Mouse (Mus musculus) megakaryocyte, adult 5-6 weeks (primary cell): ENCODE measurements around the gene Med17. TPM values are rescaled to one million over a fixed set of nuclear protein-coding genes. Genes with fewer than 3 reads are reported as not detected.
"Not testable (repeated sequence)": the region's sequence is repeated elsewhere in the genome, so short reads cannot be mapped to it uniquely, and the experiment has no call there.

Experiments used
- ATAC-seq: 2 replicates; pipeline ENCODE4 v1.8.0; 2016; ENCODE audit warnings: mild to moderate bottlenecking, inconsistent platforms; ENCODE audit not compliant: poor library complexity, severe bottlenecking
- total RNA-seq, 2 experiments: library from RNA; stranded (forward) in 1 of 2; stranded (reverse) in 1 of 2; fragments of 153-499, 151-499 nt in 1 of 2; fragments of 221-1000, 200-1000 nt in 1 of 2; gene quantifications; 2 replicates each; pipeline versions ENCODE4 v1.2.3 to v1.2.4; 2015 to 2017

The Med17 gene
- total RNA-seq (2015) (32.1 and 34.7 TPM in 2 replicates), total RNA-seq (2017) (30.4 and 32.8 TPM in 2 replicates)

- peak; percentile 97 for ATAC-seq
These were observed at the start of gene Med17 for GRCm38 (mm10) chr9:15279649-15280490. Gene Med17, minus strand, starts transcription at chr9:15279931.

GRCm38 (mm10) chr9:15318170-15318742 lies 38.5 kb upstream of the Med17 start:
- ATAC-seq, result no peak

- no peak for ATAC-seq
These were observed 37.8 kb upstream of the Med17 start for GRCm38 (mm10) chr9:15317223-15318169.

GRCm38 (mm10) chr9:15316296-15316695 lies 36.6 kb upstream of the Med17 start:
- not testable (repeated sequence) for ATAC-seq

GRCm38 (mm10) chr9:15314619-15315018 lies 34.9 kb upstream of the Med17 start:
- no peak for ATAC-seq

GRCm38 (mm10) chr9:15313633-15314032 lies 33.9 kb upstream of the Med17 start:
- no peak for ATAC-seq

- no peak for ATAC-seq
These were observed 32.5 kb upstream of the Med17 start for GRCm38 (mm10) chr9:15312054-15312735.

GRCm38 (mm10) chr9:15310179-15310578 lies 30.4 kb upstream of the Med17 start:
- no peak for ATAC-seq

GRCm38 (mm10) chr9:15309425-15309824 lies 29.7 kb upstream of the Med17 start:
- no peak for ATAC-seq

GRCm38 (mm10) chr9:15308254-15308653 lies 28.5 kb upstream of the Med17 start:
- no peak for ATAC-seq

GRCm38 (mm10) chr9:15307257-15307656 lies 27.5 kb upstream of the Med17 start:
- ATAC-seq, result no peak

GRCm38 (mm10) chr9:15306398-15307119 lies 26.8 kb upstream of the Med17 start, which contains the start of gene 4931406C07Rik:
Gene 4931406C07Rik, minus strand, starts transcription at chr9:15306448.
- no peak for ATAC-seq

- peak; percentile 97 for ATAC-seq
These were observed 26.0 kb upstream of the Med17 start, which contains the start of gene Taf1d for GRCm38 (mm10) chr9:15305503-15306397. Gene Taf1d, plus strand, starts transcription at chr9:15306214.

GRCm38 (mm10) chr9:15302881-15303280 lies 23.1 kb upstream of the Med17 start:
- ATAC-seq, result no peak

- ATAC-seq, result not testable (repeated sequence)
These were observed 22.3 kb upstream of the Med17 start for GRCm38 (mm10) chr9:15302006-15302405.

GRCm38 (mm10) chr9:15301399-15301798 lies 21.7 kb upstream of the Med17 start:
- peak; percentile 45 for ATAC-seq

- ATAC-seq, result no peak
These were observed 20.3 kb upstream of the Med17 start for GRCm38 (mm10) chr9:15300056-15300455.

- ATAC-seq, result peak; percentile 56
These were observed 18.7 kb upstream of the Med17 start for GRCm38 (mm10) chr9:15298451-15298850.

GRCm38 (mm10) chr9:15297112-15297511 lies 17.4 kb upstream of the Med17 start:
- no peak for ATAC-seq
